Mouse (Mus musculus) heart, postnatal 10 days (tissue): ENCODE measurements around the gene Tmem168. TPM values are rescaled to one million over a fixed set of nuclear protein-coding genes. Genes with fewer than 3 reads are reported as not detected.

Experiments
- DNase-seq, 2 experiments: peaks; one replicate each; pipeline ENCODE4 v3.0.0; 2021
- intact Hi-C: fragments of 180-260 bp; cut with DNase I; formaldehyde crosslinking; loops from one replicate; pipeline ENCODE4 v1.15.1; 2025
- total RNA-seq, 2 experiments: library from RNA; stranded (reverse); gene quantifications; 2 replicates each; pipeline ENCODE4 v1.2.3; 2021

Tmem168 gene
- total RNA-seq, 2 experiments from 2014 or later: 23.9 to 25.4 TPM

GRCm38 (mm10) chr6:13586560-13586959, 21.3 kb downstream of the Tmem168 start:
- no peak for DNase-seq
- intact Hi-C loops: no loop called here

- intact Hi-C loops: no loop called here
These were observed 21.7 kb downstream of the Tmem168 start for GRCm38 (mm10) chr6:13586154-13586553.

DNA sequence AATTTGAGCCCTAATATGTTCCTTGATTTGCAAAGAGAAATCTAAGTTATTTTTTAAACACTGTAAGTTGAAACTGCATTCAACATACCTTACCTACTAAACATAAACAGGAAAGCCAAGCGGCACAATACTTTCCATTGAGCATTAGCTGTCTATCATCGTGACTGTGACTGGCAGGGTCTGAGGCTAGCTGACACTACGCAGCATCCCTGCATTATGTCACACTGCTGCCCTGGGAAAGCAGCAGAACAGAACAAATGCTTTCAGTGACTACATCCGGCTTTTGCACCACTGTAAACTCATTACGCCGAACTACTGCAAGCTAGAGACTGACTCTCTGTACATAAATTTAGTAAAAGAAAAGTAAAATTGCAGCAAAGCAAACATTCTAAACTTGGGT, 23.1 kb downstream of the Tmem168 start:
- no peak for DNase-seq
- intact Hi-C loops: no loop called here

More at GRCm38 (mm10) chr6:13586154-13586553, 21.7 kb downstream of the Tmem168 start:
- no peak for DNase-seq

- DNase-seq: no peak
- intact Hi-C loops: no loop called here
These were observed 25.8 kb downstream of the Tmem168 start for GRCm38 (mm10) chr6:13582075-13582474.

DNA sequence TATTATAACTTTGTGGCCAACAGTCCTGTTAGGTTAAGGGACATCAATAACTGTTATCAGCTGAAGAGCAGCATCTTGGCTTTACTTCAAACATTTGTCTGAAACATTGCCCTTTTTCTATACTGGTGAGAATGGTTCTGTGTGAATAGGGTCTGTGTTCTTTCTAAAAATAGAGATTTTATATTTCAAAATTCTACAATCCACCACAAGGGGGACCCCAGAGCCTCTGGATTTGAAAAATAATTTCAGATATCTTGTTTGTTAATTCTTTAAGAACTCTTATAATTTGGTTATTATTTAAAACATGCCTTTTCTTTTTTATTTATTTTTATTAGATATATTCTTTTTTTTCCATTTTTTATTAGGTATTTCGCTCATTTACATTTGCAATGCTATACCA, 42.2 kb downstream of the Tmem168 start:
- peak in 1 of 2 experiments; percentile 32 for DNase-seq
- intact Hi-C loops: loop anchor here (10.0 kb wide), 1 partner anchor 939 kb away; no protein-coding TSS in a partner anchor

DNA sequence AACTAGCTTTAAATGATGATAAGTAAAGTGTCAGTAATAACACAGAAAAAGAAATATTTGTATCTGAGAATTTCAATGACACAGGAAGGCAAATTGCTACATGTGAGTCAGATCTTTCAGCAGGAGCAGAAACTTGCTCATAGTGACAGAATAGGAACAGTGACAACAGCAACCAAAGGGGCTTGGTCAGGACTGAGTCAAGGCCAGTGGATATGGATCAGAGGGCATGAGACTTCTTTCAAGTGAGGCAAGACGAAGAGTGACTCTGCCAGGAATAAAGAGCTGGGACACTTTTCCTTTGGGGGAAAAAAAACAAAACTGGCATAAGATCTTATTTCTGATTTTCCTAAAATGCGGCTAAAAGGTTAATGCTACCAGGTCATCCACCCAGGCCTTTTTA, 52.6 kb downstream of the Tmem168 start:
- intact Hi-C loops: no loop called here
- DNase-seq: no peak

- DNase-seq: no peak
- intact Hi-C loops: no loop called here
These were observed 66.1 kb downstream of the Tmem168 start for GRCm38 (mm10) chr6:13541761-13542160.

- DNase-seq: no peak
- intact Hi-C loops: no loop called here
These were observed 70.5 kb downstream of the Tmem168 start for GRCm38 (mm10) chr6:13537275-13537964.

Other genes starting within 250 kb of the Tmem168 start
- gene Bmt2, start 69.9 kb upstream of the Tmem168 start, total RNA-seq: 10 to 100 TPM; 10.4 to 11.2 TPM
- under 1 TPM; 0.40 to 0.45 TPM for gene Gpr85, start 231.8 kb upstream of the Tmem168 start, total RNA-seq